Mouse (Mus musculus): ENCODE data around the gene Hectd3.

Hectd3 gene

GRCm38 (mm10) chr4:116995131-116995797 lies at the start of gene Hectd3:
Gene Hectd3 (plus strand): TSS chr4:116995317.
- peak; percentile 48 for DNase-seq (ENCODE audit: low spot score)

- DNase-seq (ENCODE audit: low spot score), result no peak
Observed at GRCm38 (mm10) chr4:116951642-116952041, 43.5 kb upstream of the Hectd3 start.

GRCm38 (mm10) chr4:116954951-116955350 lies 40.2 kb upstream of the Hectd3 start:
- DNase-seq (ENCODE audit: low spot score), result no peak

GRCm38 (mm10) chr4:116976503-116976902 lies 18.6 kb upstream of the Hectd3 start:
- DNase-seq (ENCODE audit: low spot score), result no peak

- DNase-seq (ENCODE audit: low spot score), result no peak
Observed at GRCm38 (mm10) chr4:116985681-116986080, 9.4 kb upstream of the Hectd3 start.

- peak; percentile 76 for DNase-seq (ENCODE audit: low spot score)
Observed at GRCm38 (mm10) chr4:116986400-116987121, 8.6 kb upstream of the Hectd3 start.

GRCm38 (mm10) chr4:116987122-116987456 lies 8.0 kb upstream of the Hectd3 start:
- no peak for DNase-seq (ENCODE audit: low spot score)

- no peak for DNase-seq (ENCODE audit: low spot score)
Observed at GRCm38 (mm10) chr4:116989731-116990130, 5.4 kb upstream of the Hectd3 start.

GRCm38 (mm10) chr4:116991366-116991765 lies 3.8 kb upstream of the Hectd3 start:
- DNase-seq (ENCODE audit: low spot score), result peak; percentile 83

- DNase-seq (ENCODE audit: low spot score), result peak; percentile 95
Observed at GRCm38 (mm10) chr4:116993672-116994621, 1.2 kb upstream of the Hectd3 start, which contains the start of gene Urod. Gene Urod (minus strand): TSS chr4:116994413.

- DNase-seq (ENCODE audit: low spot score), result peak; percentile 62
Observed at GRCm38 (mm10) chr4:116995798-116996135, 650 bp downstream of the Hectd3 start.

- no peak for DNase-seq (ENCODE audit: low spot score)
Observed at GRCm38 (mm10) chr4:116999513-117000154, 4.5 kb downstream of the Hectd3 start.

GRCm38 (mm10) chr4:117001957-117002356 lies 6.8 kb downstream of the Hectd3 start:
- no peak for DNase-seq (ENCODE audit: low spot score)

GRCm38 (mm10) chr4:117002543-117003521 lies 7.7 kb downstream of the Hectd3 start:
- peak; percentile 64 for DNase-seq (ENCODE audit: low spot score)

GRCm38 (mm10) chr4:117004649-117005048 lies 9.5 kb downstream of the Hectd3 start:
- no peak for DNase-seq (ENCODE audit: low spot score)

- DNase-seq (ENCODE audit: low spot score), result no peak
Observed at GRCm38 (mm10) chr4:117005611-117006400, 10.7 kb downstream of the Hectd3 start.

GRCm38 (mm10) chr4:117007058-117007457 lies 11.9 kb downstream of the Hectd3 start:
- DNase-seq (ENCODE audit: low spot score), result no peak

- DNase-seq (ENCODE audit: low spot score), result no peak
Observed at GRCm38 (mm10) chr4:117010231-117010630, 15.1 kb downstream of the Hectd3 start.

- DNase-seq (ENCODE audit: low spot score), result no peak
Observed at GRCm38 (mm10) chr4:117013596-117013995, 18.5 kb downstream of the Hectd3 start.

- DNase-seq (ENCODE audit: low spot score), result no peak
Observed at GRCm38 (mm10) chr4:117014901-117015415, 19.8 kb downstream of the Hectd3 start.
